Mouse (Mus musculus): Measurements from ENCODE around the gene BC035044.
"Not testable (repeated sequence)": the region's sequence is repeated elsewhere in the genome, so short reads cannot be mapped to it uniquely, and the experiment has no call there.

- not testable (repeated sequence) for TF ChIP-seq CTCF (IDR thresholded peaks at IDR 0.05; ENCODE audit: control insufficient read depth, insufficient read depth, insufficient read length); USF1 (IDR thresholded peaks at IDR 0.05; ENCODE audit: low read depth); FOSL1 (IDR thresholded peaks at IDR 0.05; ENCODE audit: insufficient read depth, low read length, poor library complexity, severe bottlenecking)
Observed at GRCm38 (mm10) chr6:128840669-128841068, 50.3 kb downstream of the BC035044 start.

Data from C2C12 (cell line).